Mouse (Mus musculus): ENCODE data around the gene Arhgef18.

Arhgef18 gene

GRCm38 (mm10) chr8:3464309-3464708 lies 71.5 kb downstream of the Arhgef18 start:
- DNase-seq, result peak in 1 of 2 experiments; percentile 23

GRCm38 (mm10) chr8:3467006-3467885 lies 74.4 kb downstream of the Arhgef18 start, which contains the start of gene Pex11g:
Pex11g (minus strand) TSS chr8:3467680.
- DNase-seq, result peak; percentile 83 to 88

- no peak for DNase-seq
These were observed 75.2 kb downstream of the Arhgef18 start for GRCm38 (mm10) chr8:3467886-3468545.

- no peak for DNase-seq
These were observed 76.0 kb downstream of the Arhgef18 start for GRCm38 (mm10) chr8:3468838-3469237.

GRCm38 (mm10) chr8:3470562-3470961 lies 77.8 kb downstream of the Arhgef18 start, which contains the start of gene Tex45:
Tex45 (plus strand) TSS chr8:3470862.
- no peak for DNase-seq

- no peak for DNase-seq
These were observed 83.1 kb downstream of the Arhgef18 start for GRCm38 (mm10) chr8:3475715-3476429.

- no peak for DNase-seq
These were observed 87.5 kb downstream of the Arhgef18 start for GRCm38 (mm10) chr8:3480221-3480785.

- no peak for DNase-seq
These were observed 88.8 kb downstream of the Arhgef18 start for GRCm38 (mm10) chr8:3481605-3482004.

- no peak for DNase-seq
These were observed 89.5 kb downstream of the Arhgef18 start for GRCm38 (mm10) chr8:3482240-3482740.

- DNase-seq, result no peak
These were observed 90.7 kb downstream of the Arhgef18 start for GRCm38 (mm10) chr8:3483546-3483945.

- DNase-seq, result no peak
These were observed 92.4 kb downstream of the Arhgef18 start for GRCm38 (mm10) chr8:3485192-3485591.

- peak; percentile 51 to 59 for DNase-seq
These were observed 100.4 kb downstream of the Arhgef18 start, which contains the start of gene Zfp358 for GRCm38 (mm10) chr8:3492901-3493844. Zfp358 (plus strand) TSS chr8:3493138.

- no peak for DNase-seq
These were observed 101.0 kb downstream of the Arhgef18 start for GRCm38 (mm10) chr8:3493845-3494208.

- DNase-seq, result no peak
These were observed 103.0 kb downstream of the Arhgef18 start for GRCm38 (mm10) chr8:3495578-3496427.

- DNase-seq, result no peak
These were observed 103.6 kb downstream of the Arhgef18 start for GRCm38 (mm10) chr8:3496428-3496748.

- no peak for DNase-seq
These were observed 105.8 kb downstream of the Arhgef18 start for GRCm38 (mm10) chr8:3498583-3498982.

GRCm38 (mm10) chr8:3499751-3500150 lies 106.9 kb downstream of the Arhgef18 start:
- no peak for DNase-seq

- peak; percentile 96 to 97 for DNase-seq
These were observed 107.7 kb downstream of the Arhgef18 start, which contains the start of gene Mcoln1 for GRCm38 (mm10) chr8:3500235-3501090. Mcoln1 (plus strand) TSS chr8:3500457.

- no peak for DNase-seq
These were observed 109.4 kb downstream of the Arhgef18 start for GRCm38 (mm10) chr8:3502217-3502616.
